ENCODE assay signal across 10 mouse cellular contexts in genomic region chr3:133623201-133623744, GRCm38 (mm10).
DNase-seq lines count a peak whose midpoint lies in the region; ATAC-seq and TF ChIP-seq lines count a peak whose summit lies in the region.
"Had no signal": no experiment of that assay in that cellular context is flagged by ENCODE, and none has a peak within 500 bp of the region (broad histone marks: within the 10 kb centered on the region; RNA-seq: fewer than 3 reads in every experiment).

No protein-coding gene starts in this region.

- WGBS in intestine, embryonic 16.5 days, result 53% methylated on average over 9 of the region's 9 CpGs
- WGBS in forebrain, embryonic 10.5 days, result 79% methylated on average over 9 of the region's 9 CpGs
- 56% methylated on average over 9 of the region's 9 CpGs for WGBS in kidney, adult 2 months

- peak; percentile 48 for ATAC-seq in intestine, embryonic 16.5 days
- ATAC-seq: midbrain, embryonic 16.5 days had no signal

- no peak overlapping the region for H3K27ac ChIP-seq in intestine, embryonic 16.5 days (ENCODE audit: low read length)
- H3K27ac ChIP-seq in forebrain, embryonic 10.5 days, result no peak overlapping the region
- no peak overlapping the region for H3K27ac ChIP-seq in kidney, adult 2 months (ENCODE audit: insufficient read depth, low read depth, low read length)
- H3K27ac ChIP-seq: gastrocnemius, adult 2 months had no signal

- no peaks in the 10 kb centered on the region for H3K27me3 ChIP-seq in intestine, embryonic 16.5 days (replicated peaks; ENCODE audit: control insufficient read depth, insufficient read depth, low read length)
- no peaks in the 10 kb centered on the region for H3K27me3 ChIP-seq in forebrain, embryonic 10.5 days (ENCODE audit: poor library complexity, severe bottlenecking)
- no peaks in the 10 kb centered on the region for H3K27me3 ChIP-seq in kidney, adult 2 months (replicated peaks; ENCODE audit: control insufficient read depth, insufficient read depth, low read length)

- H3K9me3 ChIP-seq in intestine, embryonic 16.5 days (ENCODE audit: control insufficient read depth, low read length), result no peaks in the 10 kb centered on the region
- no peaks in the 10 kb centered on the region for H3K9me3 ChIP-seq in forebrain, embryonic 10.5 days

- no peak overlapping the region for H3K9ac ChIP-seq in intestine, embryonic 16.5 days (ENCODE audit: low read depth, low read length)

- H3K4me3 ChIP-seq in intestine, embryonic 16.5 days (ENCODE audit: low read length), result no peak overlapping the region
- H3K4me3 ChIP-seq in forebrain, embryonic 10.5 days, result no peak overlapping the region
- no peak overlapping the region for H3K4me3 ChIP-seq in kidney, adult 2 months (ENCODE audit: insufficient read depth, low read depth, low read length)
- H3K4me3 ChIP-seq: gastrocnemius, adult 2 months had no signal

- H3K36me3 ChIP-seq in intestine, embryonic 16.5 days (ENCODE audit: control insufficient read depth, insufficient read depth, low read length), result no peaks in the 10 kb centered on the region
- H3K36me3 ChIP-seq in forebrain, embryonic 10.5 days (replicated peaks), result no peaks in the 10 kb centered on the region
- H3K36me3 ChIP-seq in kidney, adult 2 months (ENCODE audit: control insufficient read depth, insufficient read depth, low read length), result no peaks in the 10 kb centered on the region

- no peak overlapping the region for H3K4me2 ChIP-seq in intestine, embryonic 16.5 days (ENCODE audit: low read depth, low read length)

- H3K4me1 ChIP-seq in intestine, embryonic 16.5 days (ENCODE audit: control insufficient read depth, insufficient read depth, low read length), result no peaks in the 10 kb centered on the region
- no peaks in the 10 kb centered on the region for H3K4me1 ChIP-seq in forebrain, embryonic 10.5 days
- 0 out of 2 replicates have a peak, but pooled peaks cover 4% of the 10 kb centered on the region for H3K4me1 ChIP-seq in kidney, adult 2 months (ENCODE audit: control insufficient read depth, insufficient read depth, low read length)

- TF ChIP-seq CTCF in kidney, adult 2 months (conservative IDR thresholded peaks at IDR 0.05; ENCODE audit: insufficient read depth, insufficient read length, low read depth, low read length), result no peak

- DNase-seq in heart, adult 9 months (ENCODE audit: low spot score in 2 of 2), result peak; percentile 18 to 30
- no peak for DNase-seq in heart, postnatal 4 days
- peak; percentile 8 to 14 for DNase-seq in spleen, postnatal 36 days (ENCODE audit: low spot score in 2 of 2)
- no peak for DNase-seq in spleen, postnatal 10 days (ENCODE audit: low spot score in 2 of 2)
- no peak for DNase-seq in cerebellum, adult 11 months
- DNase-seq in forebrain, embryonic 10.5 days (ENCODE audit: extremely low spot score, low spot score), result no peak
- DNase-seq in kidney, adult 2 months, result no peak
- DNase-seq: gastrocnemius, adult 2 months had no signal

- TF ChIP-seq POLR2A in kidney, adult 2 months (IDR thresholded peaks at IDR 0.05; ENCODE audit: low read depth, low read length), result no peak

Comparison
In these comparisons a context has a peak if more than half of its experiments do, and no peak if none do; other contexts are left out.
1. DNase-seq: peak in heart, adult 9 months (2 of 2) and spleen, postnatal 36 days (2 of 2); none in heart, postnatal 4 days (single experiment), spleen, postnatal 10 days (0 of 2), cerebellum, adult 11 months (single experiment), forebrain, embryonic 10.5 days (single experiment) and kidney, adult 2 months (single experiment).